Mouse (Mus musculus): ENCODE results near the gene Slc41a2.

Slc41a2 gene

GRCm38 (mm10) chr10:83337159-83337951 is at the start of gene Slc41a2:
Gene Slc41a2 (minus strand): TSS chr10:83337882.
- CTCF ChIA-PET, result no interaction called here

DNA sequence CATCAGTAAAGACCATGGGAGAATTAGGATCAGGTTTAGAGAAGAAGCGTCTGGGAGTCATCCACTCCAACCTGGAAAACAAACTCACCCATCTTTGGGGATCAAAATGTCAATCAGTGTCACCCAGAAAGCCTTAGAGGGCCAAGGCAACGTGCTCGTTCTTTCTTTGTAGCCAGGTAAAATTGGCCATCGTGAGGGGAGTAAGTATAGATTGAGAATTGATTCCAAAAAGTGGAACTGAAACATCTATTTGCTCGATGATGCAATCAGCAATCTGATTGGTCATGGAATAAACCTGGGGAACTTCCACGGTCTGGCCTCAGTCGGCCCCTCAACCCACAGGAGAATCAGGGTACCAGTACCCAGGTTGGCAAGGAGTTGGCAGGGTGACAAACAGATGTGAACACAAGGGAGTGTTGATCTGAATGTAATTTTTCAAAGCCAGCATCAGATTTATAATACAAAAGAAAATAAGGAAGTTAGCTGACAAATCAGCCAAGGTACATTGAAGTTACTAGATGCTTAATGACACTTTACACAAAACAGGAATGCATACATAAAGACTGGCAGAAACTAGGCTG is 47.7 kb upstream of the Slc41a2 start:
- CTCF ChIA-PET, result no interaction called here

GRCm38 (mm10) chr10:83384456-83385215 is 47.0 kb upstream of the Slc41a2 start:
- CTCF ChIA-PET, result no interaction called here

- CTCF ChIA-PET, result interaction anchor here (0.7 kb wide), 1 partner anchor 215 kb away, joined by 3 read pairs; no protein-coding TSS in a partner anchor
Observed at GRCm38 (mm10) chr10:83383863-83384262, 46.2 kb upstream of the Slc41a2 start.

GRCm38 (mm10) chr10:83382988-83383387 is 45.3 kb upstream of the Slc41a2 start:
- CTCF ChIA-PET, result interaction anchor here (1.0 kb wide), 1 partner anchor 14 kb away, joined by 3 read pairs; no protein-coding TSS in a partner anchor

DNA sequence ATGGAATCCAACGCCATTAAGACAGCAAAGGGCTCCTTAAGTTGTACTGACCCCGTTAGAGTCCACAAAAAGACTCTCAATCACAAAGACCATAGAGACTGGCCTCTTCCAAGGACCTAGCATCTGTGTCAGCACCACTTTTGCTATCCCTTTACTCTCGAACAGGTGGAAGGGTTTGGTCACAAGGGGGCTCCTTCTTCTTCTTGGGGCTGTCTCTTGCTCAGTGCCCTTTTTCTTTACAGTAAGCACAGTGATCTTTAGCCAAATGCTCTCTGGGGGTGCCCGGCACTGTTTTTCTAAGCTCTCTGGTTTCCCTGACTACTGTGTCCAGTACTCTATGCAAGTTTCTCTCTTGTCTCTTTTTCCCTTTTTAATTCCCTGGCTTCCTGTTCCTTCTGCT is 44.8 kb upstream of the Slc41a2 start:
- CTCF ChIA-PET, result interaction anchor here (1.0 kb wide), 1 partner anchor 14 kb away, joined by 3 read pairs; no protein-coding TSS in a partner anchor

- CTCF ChIA-PET, result no interaction called here
Observed at GRCm38 (mm10) chr10:83380501-83380900, 42.8 kb upstream of the Slc41a2 start.

- CTCF ChIA-PET, result no interaction called here
Observed at GRCm38 (mm10) chr10:83378083-83378833, 40.6 kb upstream of the Slc41a2 start.

- CTCF ChIA-PET, result interaction anchor here (0.7 kb wide), 1 partner anchor 1669 kb away, joined by 5 read pairs; no protein-coding TSS in a partner anchor
Observed at GRCm38 (mm10) chr10:83376911-83377682, 39.4 kb upstream of the Slc41a2 start.

GRCm38 (mm10) chr10:83375458-83375857 is 37.8 kb upstream of the Slc41a2 start:
- CTCF ChIA-PET, result interaction anchor here (0.6 kb wide), 1 partner anchor 24 kb away, joined by 5 read pairs; no protein-coding TSS in a partner anchor

GRCm38 (mm10) chr10:83374045-83374656 is 36.5 kb upstream of the Slc41a2 start:
- CTCF ChIA-PET, result no interaction called here

- CTCF ChIA-PET, result no interaction called here
Observed at GRCm38 (mm10) chr10:83368918-83369317, 31.2 kb upstream of the Slc41a2 start.

- CTCF ChIA-PET, result interaction anchor here (0.7 kb wide), 1 partner anchor 69 kb away, joined by 11 read pairs; no protein-coding TSS in a partner anchor
Observed at GRCm38 (mm10) chr10:83363451-83363850, 25.8 kb upstream of the Slc41a2 start.

GRCm38 (mm10) chr10:83361643-83362382 is 24.1 kb upstream of the Slc41a2 start:
- CTCF ChIA-PET, result interaction anchor here (0.6 to 0.7 kb wide), 2 partner anchors 219 to 1798 kb away, joined by 3 to 9 read pairs; no protein-coding TSS in a partner anchor

DNA sequence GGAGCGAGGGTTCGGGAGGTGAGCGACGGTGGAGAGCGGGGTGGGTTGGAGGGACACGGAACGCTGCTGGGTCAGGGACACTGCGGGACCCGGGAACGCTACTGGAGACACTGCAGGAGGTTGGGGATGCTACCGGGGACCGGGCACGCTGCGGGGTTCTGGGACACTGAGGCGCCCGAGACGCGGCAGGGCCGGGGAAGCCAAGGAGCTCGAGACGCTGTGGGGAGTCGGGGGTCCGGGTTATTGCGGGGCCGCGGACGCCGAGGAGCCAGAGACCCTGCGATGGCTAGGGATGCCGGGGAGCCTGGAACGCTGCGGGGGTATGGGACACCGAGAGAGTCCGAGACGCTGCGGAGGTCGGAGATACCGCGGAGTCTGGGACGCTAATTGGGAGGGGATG is 22.7 kb upstream of the Slc41a2 start:
- CTCF ChIA-PET, result interaction anchor here (0.7 kb wide), 1 partner anchor 13 kb away, joined by 3 read pairs; no protein-coding TSS in a partner anchor

- CTCF ChIA-PET, result interaction anchor here (0.7 kb wide), 1 partner anchor 13 kb away, joined by 3 read pairs; no protein-coding TSS in a partner anchor
Observed at GRCm38 (mm10) chr10:83359956-83360355, 22.3 kb upstream of the Slc41a2 start, which contains the start of gene D10Wsu102e. Gene D10Wsu102e (plus strand): TSS chr10:83360221.

DNA sequence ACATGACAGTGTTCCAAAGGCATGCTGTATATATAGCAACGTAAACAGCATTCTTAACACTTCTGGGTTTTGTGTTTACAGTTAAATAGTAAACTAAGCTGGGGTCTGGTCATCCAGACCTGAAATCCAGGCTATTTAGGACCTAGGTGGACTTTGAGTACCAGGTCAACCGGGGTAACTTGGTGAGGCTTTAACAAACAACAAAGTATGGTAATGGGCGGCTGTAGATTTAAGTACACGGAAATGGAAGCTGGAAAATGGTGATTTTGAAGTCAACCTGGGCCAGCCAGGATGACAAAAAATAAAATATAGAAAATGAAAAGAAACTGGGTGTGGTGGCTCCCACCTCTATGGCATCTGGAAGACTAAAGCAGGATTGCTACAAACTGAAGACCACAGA is 21.8 kb upstream of the Slc41a2 start:
- CTCF ChIA-PET, result no interaction called here

- CTCF ChIA-PET, result no interaction called here
Observed at GRCm38 (mm10) chr10:83356416-83356815, 18.7 kb upstream of the Slc41a2 start.

DNA sequence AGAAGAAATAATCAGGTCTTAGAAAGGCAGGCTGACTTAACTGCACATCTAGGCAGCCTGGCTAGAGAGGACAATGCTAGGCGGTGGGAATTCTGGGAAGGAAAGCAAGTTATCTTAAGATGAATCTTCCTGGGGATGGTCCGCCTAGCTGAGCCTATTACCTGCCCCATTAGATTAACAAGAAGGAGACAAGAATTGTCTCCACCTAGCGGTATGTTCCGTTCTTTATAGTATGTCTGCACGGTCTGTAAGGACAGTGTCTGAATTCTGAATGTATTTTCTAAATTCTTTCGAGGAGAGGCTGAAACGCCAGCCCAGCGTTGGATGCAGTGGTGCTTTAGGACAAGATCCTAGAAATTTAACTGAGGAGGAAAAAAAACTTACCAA is 16.6 kb upstream of the Slc41a2 start:
- CTCF ChIA-PET, result no interaction called here
